Mouse (Mus musculus): ENCODE measurements at regions not wholly inside any gene's neighbourhood (a gene's known extent, or its start where the extent isn't known, plus 50 kb on each side); places are given as distances from the start of the nearest gene placed in this dataset.

DNA sequence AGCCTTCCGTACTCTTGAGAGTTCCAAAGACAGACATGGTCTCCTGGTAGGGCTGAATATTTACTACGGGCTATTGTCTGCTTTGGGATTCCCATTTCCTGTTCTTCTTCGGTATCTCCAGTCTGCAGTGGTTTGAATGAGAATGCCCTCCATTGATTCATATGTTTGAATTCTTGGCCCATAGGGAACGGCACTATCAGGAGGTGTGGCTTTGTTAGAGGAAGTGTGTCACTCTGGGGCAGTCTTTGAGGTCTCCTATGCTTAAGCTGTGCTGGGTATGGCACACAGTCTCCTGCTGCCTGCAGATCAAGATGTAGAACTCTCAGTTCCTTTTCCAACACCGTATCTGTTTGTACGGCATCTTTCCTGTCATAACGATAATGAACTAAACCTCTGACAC is 56.7 kb upstream of the Map1b start:
- peak; percentile 75 for DNase-seq (ENCODE audit: low spot score, missing footprints)
- no peak for ATAC-seq (ENCODE audit: low FRiP score)
- Histone ChIP-seq H3K9me3 (ENCODE audit: control insufficient read depth, low read length) (no peaks in the 10 kb centered on the region), H3K27ac (ENCODE audit: low read depth, low read length) (no peak overlapping the region), H3K27me3 (ENCODE audit: control insufficient read depth, insufficient read depth, low read length) (no peaks in the 10 kb centered on the region), H3K4me2 (no peak overlapping the region), H3K4me1 (ENCODE audit: control insufficient read depth, insufficient read depth, low read length) (no peaks in the 10 kb centered on the region), H3K4me3 (ENCODE audit: low read depth, low read length) (no peak overlapping the region), H3K36me3 (ENCODE audit: control insufficient read depth, insufficient read depth, low read length) (no peaks in the 10 kb centered on the region), H3K9ac (ENCODE audit: low read length) (no peak overlapping the region)
- 93% methylated on average over 7 of the region's 7 CpGs for WGBS

DNA sequence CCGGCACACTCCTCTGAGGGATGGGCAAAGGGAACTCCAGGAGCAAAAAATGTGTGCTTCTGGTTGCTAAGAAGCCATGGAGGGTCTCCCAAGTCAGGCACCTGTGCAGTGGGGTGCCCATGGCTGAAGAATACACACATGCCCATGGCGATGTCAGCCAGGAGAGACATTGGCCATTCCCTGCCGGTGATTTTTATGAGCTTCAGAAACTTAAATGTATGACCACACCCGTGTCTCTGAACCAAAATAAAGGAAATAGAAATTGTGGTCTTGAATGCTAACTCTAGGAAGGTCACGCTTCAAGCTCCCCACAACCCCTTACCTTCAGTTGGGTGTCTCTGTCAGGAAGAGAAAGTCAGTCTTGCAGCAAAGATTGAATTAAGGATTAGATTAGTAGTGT is 56.0 kb upstream of the Map1b start:
- H3K4me1 ChIP-seq (ENCODE audit: control insufficient read depth, insufficient read depth, low read length): no peaks in the 10 kb centered on the region
- H3K4me2 ChIP-seq: no peak overlapping the region
- H3K9ac ChIP-seq (ENCODE audit: low read length): no peak overlapping the region
- WGBS: 93% methylated on average over 5 of the region's 5 CpGs
- H3K27me3 ChIP-seq (ENCODE audit: control insufficient read depth, insufficient read depth, low read length): no peaks in the 10 kb centered on the region
- H3K27ac ChIP-seq (ENCODE audit: low read depth, low read length): no peak overlapping the region
- H3K4me3 ChIP-seq (ENCODE audit: low read depth, low read length): no peak overlapping the region
- DNase-seq (ENCODE audit: low spot score, missing footprints): peak; percentile 51
- no peaks in the 10 kb centered on the region for H3K9me3 ChIP-seq (ENCODE audit: control insufficient read depth, low read length)
- no peak for ATAC-seq (ENCODE audit: low FRiP score)
- H3K36me3 ChIP-seq (ENCODE audit: control insufficient read depth, insufficient read depth, low read length): no peaks in the 10 kb centered on the region
